Mouse (Mus musculus) ovary, postnatal 36 days (tissue): ENCODE results near the gene Dars.
A peak's percentile ranks its signal among the peaks of the same experiment; 100 is the strongest.

Source experiments
- DNase-seq: peaks from one replicate; pipeline ENCODE4 v3.0.0; 2022; ENCODE audit warnings: low spot score, mixed read lengths

Gene Dars

GRCm38 (mm10) chr1:128416584-128417532 lies at the start of gene Dars:
Gene Dars (minus strand): TSS chr1:128417368.
- DNase-seq: peak; percentile 92

DNA sequence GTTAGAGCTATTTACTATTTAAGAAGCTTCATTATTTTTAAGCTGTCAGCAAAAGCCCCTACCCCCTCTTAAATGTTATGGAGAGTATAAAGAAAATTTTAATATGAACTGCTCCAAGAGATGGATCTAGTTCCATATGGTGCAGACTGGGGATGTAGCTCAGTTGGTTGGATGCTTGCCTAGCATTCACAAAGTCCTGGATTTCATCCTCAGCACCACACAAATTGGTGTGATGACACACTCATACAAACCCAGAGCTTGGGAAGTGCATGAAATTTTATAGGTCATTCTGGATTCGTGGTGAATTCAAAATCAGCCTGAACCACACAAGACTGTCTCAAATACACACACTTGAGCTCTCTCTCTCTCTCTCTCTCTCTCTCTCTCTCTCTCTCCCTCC lies 49.7 kb upstream of the Dars start:
- DNase-seq: no peak

DNA sequence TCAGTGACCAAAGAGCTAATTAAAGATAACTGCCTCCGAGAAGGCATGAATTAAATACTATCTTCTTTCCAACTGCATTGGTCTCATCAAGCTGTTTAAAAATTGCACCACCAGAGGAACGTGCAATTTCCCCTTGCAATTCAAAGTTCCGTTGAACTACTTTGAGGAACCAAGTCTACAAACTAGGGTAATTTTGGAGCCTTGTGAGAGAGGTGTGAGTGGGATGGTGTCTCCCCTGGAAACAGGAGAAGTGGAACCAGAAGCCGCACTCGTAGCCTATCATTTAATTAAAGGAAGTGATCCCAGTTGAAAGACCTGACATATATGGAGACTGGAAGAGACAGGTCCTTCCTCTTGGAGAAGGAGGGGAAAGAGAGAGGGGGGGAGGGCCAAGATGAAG lies 46.3 kb upstream of the Dars start:
- DNase-seq: no peak

DNA sequence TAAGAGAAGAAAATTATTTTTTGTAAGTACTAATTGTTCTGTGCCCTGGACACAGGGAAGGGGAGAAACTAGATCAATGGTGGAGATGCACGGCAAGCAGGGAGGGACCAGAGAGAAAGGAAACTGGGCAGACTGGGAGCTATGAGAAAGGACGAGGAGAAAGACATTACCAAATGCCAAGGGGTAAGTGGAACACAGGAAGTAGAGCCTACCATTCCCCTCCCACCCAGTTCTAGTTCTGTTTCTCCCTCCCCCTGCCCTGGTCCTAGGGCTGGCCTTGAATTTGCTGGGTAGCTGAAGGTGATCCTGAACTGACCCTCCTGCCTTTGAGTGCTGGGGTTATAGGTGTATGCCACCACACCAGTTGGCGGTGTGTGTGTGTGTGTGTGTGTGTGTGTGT lies 45.2 kb upstream of the Dars start:
- DNase-seq: no peak

DNA sequence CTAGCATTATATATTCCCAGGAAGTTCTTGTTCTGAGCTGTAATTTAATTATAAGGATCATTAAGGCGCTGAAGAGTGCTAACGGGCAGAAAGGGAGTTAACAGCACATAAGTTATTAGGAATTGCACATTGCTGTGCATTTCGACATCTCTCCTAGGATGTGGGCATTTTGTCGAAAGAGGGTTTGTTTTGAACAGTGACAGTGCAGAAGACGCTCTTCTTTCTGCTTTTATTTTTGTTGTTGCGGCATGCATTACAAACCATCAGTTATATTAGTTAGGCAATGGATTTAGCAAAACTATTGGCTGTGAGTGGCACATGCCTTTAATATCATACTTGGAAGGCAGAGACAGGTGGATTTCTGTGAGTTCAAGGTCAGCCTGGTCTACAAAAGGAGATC lies 43.6 kb upstream of the Dars start:
- no peak for DNase-seq

DNA sequence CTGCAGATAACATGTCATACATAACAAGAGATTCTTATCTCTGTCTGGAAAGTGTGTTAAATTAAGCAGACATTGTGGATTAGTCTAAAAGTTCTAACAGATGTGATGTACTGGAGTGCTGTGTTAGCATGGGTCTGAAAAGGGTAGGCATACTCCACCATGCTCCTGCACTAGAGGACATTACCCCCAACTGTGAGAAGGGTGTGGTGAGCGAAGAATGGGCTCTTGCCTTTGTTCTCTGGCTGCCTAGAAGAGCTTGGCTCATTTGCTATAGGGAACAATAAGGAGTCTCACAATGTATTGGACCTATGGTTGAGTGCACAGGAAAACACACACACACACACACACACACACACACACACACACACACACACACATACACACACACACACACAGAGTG lies 42.3 kb upstream of the Dars start:
- no peak for DNase-seq

- no peak for DNase-seq
These were observed 41.8 kb upstream of the Dars start for GRCm38 (mm10) chr1:128459011-128459410.

DNA sequence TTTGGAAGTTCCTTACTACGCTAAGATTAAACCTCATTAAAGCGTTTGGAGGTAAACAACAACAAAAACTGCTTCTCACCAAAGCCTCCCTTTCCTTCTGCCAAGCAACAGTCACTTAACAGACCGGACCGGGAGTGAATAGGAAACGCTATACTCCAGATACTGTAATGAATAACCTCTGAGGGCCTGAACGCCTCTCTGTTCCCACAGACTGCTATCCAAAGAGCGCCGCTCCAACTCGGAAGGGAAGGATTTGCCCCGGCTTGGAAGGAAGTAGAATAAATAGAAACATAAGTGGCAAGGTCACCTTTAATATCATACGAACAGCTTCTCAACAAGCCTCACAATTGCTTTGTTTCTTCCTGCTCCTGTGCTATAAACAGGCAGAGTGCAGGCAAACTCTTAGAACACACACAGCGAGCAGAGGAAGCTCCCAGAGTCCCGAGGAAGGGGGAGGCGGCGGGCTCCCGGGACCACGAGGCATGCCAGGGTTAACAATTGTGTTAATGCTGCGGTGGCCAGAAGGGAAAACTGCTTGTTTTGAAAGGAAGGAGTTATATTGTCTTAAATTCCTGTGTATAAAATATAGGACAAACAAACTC lies 39.8 kb upstream of the Dars start:
- peak; percentile 18 for DNase-seq

GRCm38 (mm10) chr1:128456271-128456670 lies 39.1 kb upstream of the Dars start:
- no peak for DNase-seq

- DNase-seq: no peak
These were observed 35.0 kb upstream of the Dars start for GRCm38 (mm10) chr1:128452210-128452609.

- DNase-seq: no peak
These were observed 34.0 kb upstream of the Dars start for GRCm38 (mm10) chr1:128451183-128451582.

- no peak for DNase-seq
These were observed 30.2 kb upstream of the Dars start for GRCm38 (mm10) chr1:128447206-128447902.

- DNase-seq: no peak
These were observed 27.0 kb upstream of the Dars start for GRCm38 (mm10) chr1:128443890-128444839.

- no peak for DNase-seq
These were observed 23.9 kb upstream of the Dars start for GRCm38 (mm10) chr1:128441129-128441473.

DNA sequence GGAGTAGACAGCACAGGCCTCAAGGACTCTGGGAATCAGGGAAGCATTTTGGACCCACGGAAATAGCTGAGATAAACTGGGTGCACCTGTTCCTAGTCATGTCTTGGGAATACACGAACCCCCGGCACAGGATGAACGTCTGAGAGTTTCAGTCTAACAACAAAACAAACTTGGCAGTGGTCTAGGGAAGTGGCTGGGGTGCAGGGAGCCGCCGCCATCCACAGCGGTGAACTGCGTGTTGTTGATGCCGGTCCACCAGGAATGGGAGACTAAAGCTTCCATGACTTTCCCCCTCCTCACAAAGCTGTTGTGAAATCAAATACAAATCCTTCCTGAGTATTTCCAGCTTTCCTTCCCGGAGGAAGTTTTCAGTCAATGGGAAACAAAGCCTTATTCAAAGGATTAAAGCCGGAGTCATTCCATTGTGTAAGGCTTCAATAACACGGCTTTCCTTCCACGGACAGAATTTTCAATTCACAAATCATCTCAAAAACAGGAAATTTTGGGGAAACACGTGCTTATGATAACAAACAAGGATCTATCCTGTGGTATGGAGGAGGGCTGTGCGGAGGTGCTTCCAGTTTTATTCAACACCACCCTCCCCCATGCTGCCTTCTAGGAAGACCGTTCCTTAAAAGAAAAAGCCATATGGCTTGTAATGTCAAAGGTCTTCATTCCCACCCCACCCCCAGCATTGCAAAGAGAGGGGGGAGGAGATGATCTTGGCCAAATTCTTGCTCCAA lies 23.4 kb upstream of the Dars start:
- DNase-seq: no peak

- DNase-seq: no peak
These were observed 22.4 kb upstream of the Dars start for GRCm38 (mm10) chr1:128439618-128440017.

GRCm38 (mm10) chr1:128438526-128438925 lies 21.4 kb upstream of the Dars start:
- no peak for DNase-seq

- no peak for DNase-seq
These were observed 20.1 kb upstream of the Dars start for GRCm38 (mm10) chr1:128437276-128437675.

DNA sequence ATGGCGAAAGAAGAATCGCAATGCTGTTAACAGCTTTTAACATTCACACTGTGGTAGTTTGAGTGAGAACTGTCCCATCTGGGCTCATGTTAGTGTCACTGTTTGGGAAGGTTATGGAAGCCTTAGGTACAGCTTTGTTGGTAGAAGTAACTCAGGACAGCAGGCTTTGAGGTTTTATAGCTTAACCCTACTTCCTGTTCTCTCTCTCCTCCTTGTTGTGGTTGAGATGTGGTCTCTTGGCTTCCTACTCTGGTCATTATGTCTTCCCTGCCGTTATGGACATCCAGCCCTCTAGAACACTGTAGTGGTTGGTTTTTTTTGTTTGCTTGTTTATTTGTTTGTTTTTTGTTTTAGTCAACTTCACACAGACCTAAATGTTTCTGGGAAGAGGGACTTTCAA lies 18.8 kb upstream of the Dars start:
- DNase-seq: no peak

- DNase-seq: no peak
These were observed 18.4 kb upstream of the Dars start for GRCm38 (mm10) chr1:128435551-128435950.

GRCm38 (mm10) chr1:128424928-128425327 lies 7.8 kb upstream of the Dars start:
- no peak for DNase-seq
